Mouse (Mus musculus) cerebellum, adult 11-12 months (tissue): ENCODE data around the gene Ccdc17.
A peak's percentile ranks its signal among the peaks of the same experiment; 100 is the strongest.

Experiments
- DNase-seq: peaks from one replicate; pipeline ENCODE4 v3.0.0; 2022

The Ccdc17 gene

GRCm38 (mm10) chr4:116596379-116596778 lies at the start of gene Ccdc17:
Gene Ccdc17, plus strand, starts transcription at chr4:116596654.
- DNase-seq, result peak; percentile 22

GRCm38 (mm10) chr4:116550432-116550831 lies 46.0 kb upstream of the Ccdc17 start:
- DNase-seq, result no peak

- DNase-seq, result no peak
These were observed 43.4 kb upstream of the Ccdc17 start for GRCm38 (mm10) chr4:116553035-116553434.

- peak; percentile 71 for DNase-seq
These were observed 40.8 kb upstream of the Ccdc17 start, which contains the start of gene Tmem69 for GRCm38 (mm10) chr4:116555413-116556300. Gene Tmem69, minus strand, starts transcription at chr4:116555936.

GRCm38 (mm10) chr4:116556561-116557305 lies 39.7 kb upstream of the Ccdc17 start:
- DNase-seq, result peak; percentile 94

GRCm38 (mm10) chr4:116557306-116558121 lies 38.9 kb upstream of the Ccdc17 start, which contains the start of gene Gpbp1l1:
Gene Gpbp1l1, plus strand, starts transcription at chr4:116557658.
- peak; percentile 97 for DNase-seq

GRCm38 (mm10) chr4:116558151-116558882 lies 38.1 kb upstream of the Ccdc17 start:
- DNase-seq, result no peak

- DNase-seq, result no peak
These were observed 661 bp upstream of the Ccdc17 start for GRCm38 (mm10) chr4:116595793-116596192.

- peak; percentile 92 for DNase-seq
These were observed 776 bp downstream of the Ccdc17 start for GRCm38 (mm10) chr4:116596978-116597881.

- no peak for DNase-seq
These were observed 16.2 kb downstream of the Ccdc17 start for GRCm38 (mm10) chr4:116612621-116613020.

GRCm38 (mm10) chr4:116615237-116615636 lies 18.8 kb downstream of the Ccdc17 start:
- no peak for DNase-seq

- DNase-seq, result no peak
These were observed 28.4 kb downstream of the Ccdc17 start for GRCm38 (mm10) chr4:116624831-116625230.

- peak; percentile 69 for DNase-seq
These were observed 30.4 kb downstream of the Ccdc17 start for GRCm38 (mm10) chr4:116626658-116627358.

- DNase-seq, result peak; percentile 88
These were observed 30.9 kb downstream of the Ccdc17 start for GRCm38 (mm10) chr4:116627359-116627716.

GRCm38 (mm10) chr4:116627722-116628662 lies 31.5 kb downstream of the Ccdc17 start, which contains the start of gene Nasp:
Gene Nasp, minus strand, starts transcription at chr4:116627941.
- peak; percentile 82 for DNase-seq

- no peak for DNase-seq
These were observed 38.7 kb downstream of the Ccdc17 start for GRCm38 (mm10) chr4:116635197-116635596.

GRCm38 (mm10) chr4:116638821-116639220 lies 42.4 kb downstream of the Ccdc17 start:
- no peak for DNase-seq

GRCm38 (mm10) chr4:116642071-116642470 lies 45.6 kb downstream of the Ccdc17 start:
- no peak for DNase-seq

- no peak for DNase-seq
These were observed 47.9 kb downstream of the Ccdc17 start for GRCm38 (mm10) chr4:116644326-116644725.
